Mouse (Mus musculus) spleen, postnatal 36 days (tissue): ENCODE data around the gene Cish.

Experiments used
- DNase-seq, 2 experiments: peaks; one replicate each; pipeline ENCODE4 v3.0.0; 2022; ENCODE audit warnings: low spot score in 2 of 2, mixed read lengths in 1 of 2

Gene Cish

DNA sequence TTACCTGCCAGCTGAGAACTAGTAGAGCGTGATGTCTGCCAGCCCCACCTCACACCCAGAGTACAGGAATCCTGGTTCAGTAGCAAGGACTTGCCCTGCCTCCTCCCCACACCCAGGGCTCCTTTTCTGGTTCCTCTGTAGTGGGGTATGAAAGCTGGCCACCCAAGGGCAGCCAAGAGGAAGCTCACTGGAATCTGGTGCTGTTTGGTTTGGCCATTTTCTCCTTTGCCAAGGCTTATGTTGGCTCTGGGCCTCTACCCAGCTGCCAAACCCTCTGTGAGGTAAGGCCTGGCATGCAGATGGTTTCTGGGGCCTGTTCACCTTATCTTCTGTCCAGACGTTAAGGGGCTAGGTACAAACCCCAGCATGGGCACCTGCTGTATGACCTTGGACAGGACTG lies 20.0 kb downstream of the Cish start:
- DNase-seq: no peak

DNA sequence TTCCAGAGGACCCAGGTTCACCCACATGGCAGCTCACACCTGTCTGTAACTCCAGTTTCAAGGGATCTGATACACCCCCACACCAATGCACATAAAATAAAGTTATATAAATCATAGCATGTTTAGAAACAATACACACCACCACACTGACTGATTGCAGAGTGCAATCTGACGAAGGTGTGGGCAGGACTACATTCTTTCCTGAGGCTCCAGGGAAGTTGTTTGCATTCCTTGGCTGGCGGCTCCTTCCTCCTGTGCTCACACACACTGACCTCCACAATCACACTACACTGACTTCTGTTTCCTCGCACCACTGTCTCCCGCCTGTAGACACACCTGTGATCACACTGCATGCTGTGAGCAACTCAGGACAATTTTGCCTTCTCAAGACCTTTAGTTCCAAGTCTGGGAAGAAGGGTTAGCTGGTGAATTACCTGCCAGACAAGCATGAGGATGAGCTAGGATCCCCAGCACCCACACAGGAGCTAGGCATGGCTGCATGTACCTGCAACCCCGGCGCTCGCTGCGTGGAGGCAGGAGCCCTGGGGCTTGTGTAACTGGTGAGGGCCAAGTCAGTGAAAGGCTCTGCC lies 26.7 kb downstream of the Cish start:
- DNase-seq: no peak

DNA sequence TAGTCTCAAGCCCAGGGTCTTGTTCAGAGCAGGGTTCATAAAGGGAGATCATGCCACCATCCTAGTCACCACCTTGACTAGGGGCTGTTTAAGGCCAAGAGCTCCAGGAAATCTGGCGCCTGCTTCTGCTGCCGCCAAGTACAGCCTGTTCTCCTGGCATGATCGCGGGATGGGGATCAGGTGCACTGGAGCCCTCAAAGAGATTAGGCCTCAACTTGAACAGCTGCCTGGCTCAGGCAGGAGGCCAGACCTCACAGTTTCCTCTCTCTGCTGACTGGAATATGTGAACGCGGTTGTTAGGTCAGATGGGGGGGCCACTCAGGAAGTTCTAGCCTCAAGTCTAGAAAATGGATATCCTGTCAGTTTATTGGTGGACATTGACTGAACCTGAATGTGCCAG lies 27.7 kb downstream of the Cish start:
- no peak for DNase-seq

DNA sequence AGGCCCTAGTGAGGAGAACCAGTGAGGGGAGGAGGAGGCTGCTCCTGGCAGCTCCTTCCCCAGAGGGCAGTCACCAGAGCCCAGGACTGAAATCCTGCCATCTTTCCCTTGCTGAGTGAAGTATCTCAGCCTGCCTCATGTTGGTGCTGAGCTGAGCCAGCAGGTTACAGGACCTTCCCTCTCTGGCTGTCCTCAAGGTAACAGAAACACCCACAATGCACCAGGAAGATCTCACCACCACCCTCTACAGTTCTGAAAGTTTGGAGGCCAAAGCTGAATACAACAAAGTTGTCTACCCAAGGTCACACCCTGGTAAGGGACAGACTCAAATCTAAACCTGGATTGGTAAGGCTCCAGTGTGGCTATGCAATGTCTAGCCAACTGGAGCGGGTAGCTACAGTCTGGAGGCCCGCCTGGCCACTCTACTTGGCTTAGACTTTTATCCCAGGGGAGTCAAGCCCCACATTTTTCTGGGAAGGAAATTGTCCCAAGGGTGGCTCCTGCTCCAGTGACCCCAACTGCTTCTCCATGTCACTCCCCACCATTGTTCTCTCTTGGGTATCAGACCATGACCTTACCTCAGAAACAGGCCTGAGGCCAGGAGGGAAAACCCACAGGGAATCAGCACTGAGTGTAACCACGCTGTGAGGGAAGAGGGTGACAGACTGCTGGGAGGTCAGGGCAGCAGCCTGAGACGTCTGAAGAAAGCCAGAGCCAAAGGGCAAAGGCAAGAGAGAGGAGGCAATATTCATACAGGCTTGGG lies 29.2 kb downstream of the Cish start:
- no peak for DNase-seq

DNA sequence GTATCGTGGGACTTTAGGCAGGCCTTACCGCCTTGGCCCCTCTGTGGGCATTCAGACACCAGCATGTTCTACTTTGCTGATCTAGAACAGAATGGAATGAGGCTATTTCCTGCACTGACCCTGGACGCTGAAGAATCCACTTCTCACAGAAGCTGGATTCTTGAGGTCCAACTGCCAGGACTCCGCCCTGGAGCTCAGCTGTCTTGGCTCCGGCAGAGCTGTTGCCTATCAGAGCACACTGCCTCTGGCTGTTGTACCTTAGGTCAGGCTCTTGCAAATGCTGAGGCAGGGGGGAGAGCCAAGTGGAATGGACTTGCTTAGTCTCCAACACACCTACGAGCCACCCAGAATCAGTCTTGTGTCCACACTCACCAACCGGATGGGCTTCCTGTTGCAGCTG lies 30.1 kb downstream of the Cish start:
- no peak for DNase-seq

DNA sequence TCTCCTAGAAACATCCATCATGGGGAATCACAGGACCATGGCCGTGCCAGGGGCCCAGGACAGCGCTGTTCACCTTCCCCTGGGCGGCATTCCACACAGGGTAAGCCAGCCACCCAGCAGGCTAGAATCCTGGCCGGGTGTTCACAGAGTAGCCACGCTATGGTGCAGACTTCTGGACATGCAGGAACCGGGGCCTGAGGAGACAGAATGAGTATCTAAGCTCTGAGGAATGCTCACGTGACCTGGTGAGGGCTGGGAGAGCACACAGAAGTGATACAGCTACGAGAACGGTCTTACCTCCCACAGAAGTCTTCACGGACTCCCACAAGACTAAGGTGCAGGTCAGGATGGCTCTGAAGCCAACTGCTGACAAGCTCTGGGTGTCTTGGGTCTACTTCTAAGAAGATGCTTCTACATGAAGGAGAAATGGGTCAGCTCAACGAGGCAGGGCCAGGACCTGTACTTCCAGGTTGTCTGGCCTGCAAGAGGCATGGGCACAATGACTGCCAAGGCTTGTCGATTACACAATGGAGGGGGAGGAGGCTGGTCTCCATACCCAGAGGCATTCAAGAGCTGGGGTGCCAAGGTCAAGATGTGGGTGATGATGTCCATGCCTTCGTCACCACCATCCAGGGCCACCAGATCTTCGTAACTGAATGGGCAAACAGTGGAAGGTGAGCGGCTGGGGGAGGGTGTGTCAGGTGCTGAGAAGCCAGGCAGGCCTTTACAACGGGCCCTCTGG lies 32.2 kb downstream of the Cish start:
- DNase-seq: no peak

DNA sequence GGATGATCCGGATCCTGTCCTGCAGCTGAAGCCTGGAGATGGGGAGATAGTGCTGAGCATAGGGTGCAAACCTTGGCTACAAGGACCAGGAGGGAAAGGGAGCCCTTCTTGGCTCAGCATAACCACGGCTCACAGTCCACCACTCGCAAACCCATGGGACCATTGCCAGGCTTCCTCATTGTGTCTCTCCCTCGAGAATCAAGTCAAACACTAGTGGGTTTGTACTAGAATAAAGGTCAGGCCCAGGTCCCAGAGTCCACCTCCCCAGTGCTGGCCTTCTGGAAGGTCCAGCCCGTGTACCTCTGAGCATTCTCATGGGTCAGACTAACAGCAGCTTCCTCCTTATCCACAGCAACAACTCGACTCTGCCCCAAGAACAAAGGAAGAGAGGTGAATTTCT lies 35.0 kb downstream of the Cish start:
- DNase-seq: no peak

DNA sequence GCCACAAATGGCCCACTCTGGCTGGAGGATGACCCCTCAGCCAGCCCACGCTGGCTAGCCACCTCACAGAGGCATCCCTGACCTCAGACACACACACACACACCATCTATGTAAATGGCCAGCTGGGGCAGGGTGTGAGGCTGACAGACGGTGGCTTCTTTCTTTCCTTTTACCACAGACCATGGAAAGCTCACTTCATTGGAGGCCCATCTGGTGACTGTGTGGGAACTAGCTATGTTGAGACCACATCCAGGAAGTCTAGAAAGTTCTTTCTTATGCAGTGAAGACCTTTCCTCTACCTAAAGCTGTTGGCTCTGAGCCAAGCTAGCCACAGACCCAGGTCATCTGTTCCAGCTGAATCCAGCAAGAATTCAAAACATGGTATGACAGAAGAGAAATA lies 37.9 kb downstream of the Cish start:
- DNase-seq: no peak

DNA sequence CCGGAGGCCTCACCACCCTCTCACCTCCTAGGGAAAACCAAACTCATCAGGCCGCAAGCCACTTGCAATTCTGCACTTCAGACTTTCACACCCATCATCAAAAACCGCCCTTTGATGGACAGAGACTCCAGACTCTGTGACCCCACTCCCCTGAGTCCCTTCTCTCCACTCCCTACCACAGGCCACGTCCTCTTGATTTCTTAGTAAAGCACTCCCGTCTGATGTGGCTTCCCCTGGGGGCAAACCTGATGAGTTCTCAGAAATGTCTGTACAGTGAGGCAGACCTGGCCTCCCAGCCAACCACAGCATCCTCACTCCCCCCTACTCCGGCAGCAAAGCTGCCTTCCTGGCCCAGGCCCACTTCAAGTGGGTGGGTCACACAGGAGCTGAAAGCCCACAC lies 38.5 kb downstream of the Cish start:
- peak; percentile 57 to 61 for DNase-seq

DNA sequence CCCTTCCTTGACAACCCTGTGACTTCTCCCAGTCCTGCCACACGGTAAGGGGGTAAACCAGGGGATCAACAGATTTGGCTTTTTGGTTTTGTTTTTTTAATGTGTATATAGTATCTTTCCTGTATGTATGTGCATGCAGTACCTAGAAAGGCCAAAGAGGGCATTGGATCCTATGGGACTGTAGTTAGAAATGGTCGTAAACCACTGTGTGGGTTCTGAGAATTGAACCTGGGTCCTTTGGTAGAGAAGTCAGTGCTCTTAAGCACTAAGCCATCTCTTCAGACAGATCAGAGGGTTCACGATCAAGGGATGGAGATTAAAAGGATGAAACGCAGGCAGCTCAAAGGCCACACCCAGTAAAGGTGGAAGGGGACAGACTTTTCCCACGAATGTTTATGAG lies 39.2 kb downstream of the Cish start:
- DNase-seq: no peak

DNA sequence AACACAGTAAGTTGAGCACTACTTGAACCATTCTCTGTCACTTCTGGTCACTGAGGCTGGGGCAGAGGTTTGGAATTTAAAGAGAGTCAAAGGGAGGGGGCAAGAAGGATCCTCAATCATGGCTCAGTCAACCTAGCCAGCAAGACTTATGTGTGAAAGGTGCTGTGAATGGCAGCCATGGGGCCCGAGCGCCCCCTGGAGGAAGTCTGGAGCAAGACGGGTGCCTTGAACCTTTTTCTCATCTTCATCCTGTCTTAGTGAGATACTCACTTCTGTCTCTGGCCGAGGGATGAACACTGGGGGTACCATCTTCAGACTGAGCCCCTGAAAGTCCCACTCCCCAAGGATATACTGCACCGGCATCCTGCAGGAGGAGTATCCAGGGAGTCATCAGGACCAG lies 40.1 kb downstream of the Cish start:
- DNase-seq: peak; percentile 64 to 72

DNA sequence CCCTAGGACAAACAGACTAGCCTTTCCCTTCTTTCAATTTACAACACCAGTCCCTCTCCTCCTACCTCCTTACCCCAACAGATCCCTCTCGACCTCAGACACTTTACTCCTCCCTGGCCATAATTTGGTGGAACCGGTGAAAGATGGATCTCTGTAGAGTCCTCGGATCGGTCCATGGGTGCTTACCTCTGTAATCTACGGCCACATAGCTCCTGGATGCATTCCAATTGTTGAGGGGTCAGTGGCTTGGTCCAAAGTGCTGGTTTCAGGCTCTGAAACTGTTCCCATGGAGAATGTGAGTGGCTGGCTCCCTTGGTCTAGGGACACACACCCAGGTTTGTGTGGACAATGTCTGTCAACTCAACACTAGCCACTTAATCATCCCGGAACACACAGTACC lies 40.6 kb downstream of the Cish start:
- DNase-seq: no peak

DNA sequence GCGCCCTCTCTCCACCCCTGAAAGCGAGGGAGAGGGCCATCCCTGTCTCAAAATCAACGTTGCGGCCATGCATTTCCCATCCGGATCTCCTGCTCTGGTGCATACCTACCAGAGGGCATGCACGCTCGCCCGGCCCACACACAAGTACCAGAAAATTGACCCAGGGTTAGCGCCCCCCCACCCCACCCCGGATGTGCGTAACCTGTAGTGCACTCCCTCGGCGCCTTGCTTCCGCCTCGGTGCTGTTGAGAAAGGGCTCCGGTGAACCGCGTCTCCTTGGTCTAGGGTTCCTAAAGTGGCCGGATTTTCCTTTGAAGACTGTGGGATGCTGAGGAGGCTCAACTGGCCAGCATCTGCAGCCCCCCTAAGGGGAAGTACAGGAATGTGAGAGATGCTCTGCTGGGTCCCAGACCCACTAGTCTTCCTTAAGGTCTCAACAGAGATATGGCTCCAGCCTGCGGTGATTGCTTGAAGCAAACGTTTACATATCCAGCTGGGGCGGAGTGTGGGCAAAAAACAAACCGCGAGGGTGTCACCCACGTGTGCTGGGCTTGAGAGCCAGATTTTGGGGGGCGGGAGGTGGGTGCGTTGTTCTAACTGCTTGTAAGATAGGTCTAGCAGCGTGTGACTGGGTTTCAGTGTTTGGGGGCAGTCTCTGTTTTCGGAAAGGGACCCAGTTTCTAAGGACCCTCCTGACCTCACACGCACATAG lies 42.5 kb downstream of the Cish start, which contains the start of gene Hemk1:
Gene Hemk1, minus strand, starts transcription at position 179 of the 712 bp plus-strand sequence.
- peak; percentile 64 to 80 for DNase-seq

DNA sequence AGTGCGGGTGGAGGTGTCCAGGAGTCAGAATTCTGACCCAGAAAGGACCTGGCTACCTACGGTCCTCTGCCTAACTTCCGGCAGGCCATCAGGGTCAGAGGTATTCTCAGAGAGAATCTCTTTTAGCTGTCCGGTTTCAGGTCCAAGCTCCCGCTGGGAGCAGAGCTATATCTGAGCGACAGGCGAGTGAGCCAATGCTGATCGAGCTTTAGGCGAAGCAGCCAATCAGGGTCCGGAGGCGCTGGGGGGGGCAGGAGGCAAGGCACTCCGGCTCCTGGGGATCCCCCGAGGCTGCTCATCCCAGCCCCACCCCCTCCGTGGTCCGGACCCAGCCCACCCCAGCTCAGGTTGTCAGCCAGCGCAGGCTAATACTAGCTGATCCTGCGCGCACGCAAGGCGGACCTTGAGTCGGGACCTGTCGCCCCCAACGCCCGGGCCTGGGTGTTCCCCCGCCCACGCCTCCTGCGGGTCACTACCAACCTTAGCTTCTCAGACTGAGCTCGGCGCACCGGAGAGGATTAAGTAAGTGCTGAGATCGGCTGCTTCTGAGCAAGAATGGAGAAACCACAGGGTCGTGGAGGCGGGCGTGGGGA lies 44.5 kb downstream of the Cish start, which contains the start of gene 6430571L13Rik:
Gene 6430571L13Rik, plus strand, starts transcription at position 336 of the 593 bp plus-strand sequence.
- DNase-seq: peak; percentile 87 to 88

DNA sequence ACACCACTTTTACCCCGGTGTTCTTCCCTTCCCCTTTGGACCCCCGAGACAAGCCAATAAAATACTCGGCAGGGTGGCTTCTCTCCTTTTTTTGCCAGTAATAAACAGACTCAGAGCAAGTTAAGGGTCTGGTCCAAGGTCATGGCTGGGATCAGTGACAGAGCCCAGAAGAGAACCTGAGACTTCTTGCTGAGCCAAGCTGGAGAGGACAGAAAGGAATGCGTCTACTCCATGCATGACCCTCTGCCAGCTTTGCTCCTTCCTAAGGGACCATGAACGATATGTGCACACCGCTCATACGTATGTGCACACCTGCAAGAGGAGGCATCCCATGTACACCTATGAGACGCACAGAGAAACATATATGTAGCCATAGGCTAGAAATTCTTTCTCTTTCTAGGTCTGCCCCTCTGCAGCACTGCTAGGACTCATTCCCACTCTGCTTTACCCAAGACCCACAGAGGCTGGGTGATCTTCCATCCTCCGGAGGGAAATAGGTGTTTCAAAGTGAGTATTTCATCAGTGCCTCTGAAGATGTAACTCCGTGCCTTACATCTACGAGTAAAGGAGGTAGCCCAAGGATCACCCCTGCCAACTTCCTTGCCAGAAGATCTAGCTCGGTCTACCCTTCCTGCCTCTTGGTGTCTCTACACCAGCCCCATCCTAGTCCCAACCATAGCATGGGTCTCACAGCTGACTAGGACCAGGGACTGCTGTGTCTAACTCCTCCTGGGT lies 45.3 kb downstream of the Cish start:
- DNase-seq: no peak

DNA sequence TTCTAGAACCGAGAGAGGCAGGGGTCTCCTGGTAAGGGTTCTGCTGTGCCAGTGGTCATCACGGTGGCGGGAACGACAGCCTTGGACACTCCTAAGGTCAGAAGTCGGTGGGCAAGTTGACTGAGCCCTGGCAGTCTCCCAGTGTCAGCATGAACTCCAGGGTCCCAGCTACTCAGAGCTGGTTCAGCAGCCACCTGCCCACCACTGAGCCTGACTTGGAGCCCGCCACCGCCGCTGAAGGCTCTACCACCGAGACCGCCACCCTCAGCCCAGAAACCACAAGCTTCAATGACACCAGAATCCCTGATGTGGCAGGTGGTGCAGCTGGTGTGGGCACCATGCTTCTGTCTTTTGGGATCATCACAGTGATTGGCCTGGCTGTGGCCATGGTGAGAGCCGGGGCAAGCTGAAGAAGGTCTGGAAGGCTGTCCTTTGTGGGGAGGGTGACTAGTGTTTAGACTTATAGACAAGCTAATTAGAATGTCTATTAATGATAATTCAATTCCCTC lies 46.4 kb downstream of the Cish start:
- no peak for DNase-seq

DNA sequence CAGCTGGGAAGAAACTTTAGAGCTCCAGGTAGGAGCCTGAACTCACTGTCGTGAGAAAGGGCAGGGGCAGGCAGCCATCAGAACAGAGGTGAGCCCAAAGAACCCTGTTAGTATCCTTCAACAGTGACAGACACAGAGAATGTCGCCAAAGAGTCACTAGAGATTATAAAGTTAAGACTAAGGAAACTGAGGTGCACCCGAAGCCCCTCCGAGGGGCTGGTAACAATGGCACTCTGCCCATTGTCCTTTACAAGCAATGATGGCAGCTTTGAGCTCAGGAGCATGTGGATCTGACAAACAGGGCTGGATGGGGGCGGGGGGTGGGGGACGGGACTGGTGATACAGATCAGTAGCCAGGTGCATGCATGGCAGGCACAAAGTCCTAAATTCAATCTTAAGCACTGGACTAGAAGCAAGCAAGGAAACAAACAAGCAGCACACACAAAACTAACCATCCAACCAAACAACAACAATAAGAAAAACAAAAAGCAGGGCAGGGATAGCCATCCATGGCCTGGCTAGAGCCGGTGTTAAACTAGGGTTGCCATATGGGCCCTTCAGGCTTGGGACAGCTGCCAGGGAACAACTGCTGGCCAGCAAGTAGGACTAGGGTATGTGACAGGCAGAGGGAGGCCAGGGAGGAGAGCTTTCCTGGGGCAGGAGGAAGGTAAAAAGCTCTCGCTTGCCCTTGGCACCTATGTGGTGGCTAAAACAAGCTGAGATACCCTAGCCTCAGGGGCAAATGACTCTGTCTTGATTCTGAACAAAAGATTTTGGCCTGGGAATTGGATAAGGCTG lies 47.5 kb downstream of the Cish start:
- DNase-seq: no peak

DNA sequence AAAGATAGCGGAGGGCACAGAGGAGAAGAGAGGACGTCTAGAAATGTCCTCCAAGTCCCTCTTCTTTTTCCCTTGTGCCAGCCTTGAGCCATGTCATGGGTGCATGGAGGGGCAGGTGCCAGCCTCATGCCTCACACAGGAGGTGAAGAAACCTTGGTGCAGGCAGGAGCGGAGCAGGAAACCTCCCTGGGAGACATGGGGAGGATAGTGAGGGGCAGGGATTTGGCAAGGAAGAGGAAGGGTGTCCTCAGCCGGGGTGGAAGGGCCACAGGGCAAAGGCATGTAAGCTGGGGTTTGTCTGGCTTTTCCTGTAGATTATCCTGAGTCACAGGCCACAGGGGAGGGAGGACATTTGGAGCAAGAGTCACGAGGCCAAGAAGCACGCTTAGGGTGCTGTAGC lies 48.2 kb downstream of the Cish start:
- DNase-seq: no peak

DNA sequence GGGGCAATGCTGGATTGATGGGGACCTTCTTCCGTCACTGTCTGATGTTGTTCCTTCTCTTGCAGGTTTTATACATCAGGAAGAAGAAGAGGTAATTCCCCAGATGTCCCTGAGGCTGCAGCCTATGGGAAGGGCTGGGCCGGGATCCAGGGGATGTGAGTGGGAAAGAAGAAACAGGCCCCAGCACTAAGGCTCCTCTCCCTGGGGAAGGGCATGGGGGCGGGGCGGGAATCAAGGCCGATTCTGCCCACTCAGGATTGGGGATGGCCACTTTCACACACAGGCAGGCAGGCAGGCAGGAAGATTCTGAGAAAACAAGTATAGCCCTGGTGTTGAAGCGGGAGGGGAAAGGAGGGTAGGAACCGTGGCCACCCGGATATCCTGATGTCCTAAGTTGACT lies 50.3 kb downstream of the Cish start:
- no peak for DNase-seq

DNA sequence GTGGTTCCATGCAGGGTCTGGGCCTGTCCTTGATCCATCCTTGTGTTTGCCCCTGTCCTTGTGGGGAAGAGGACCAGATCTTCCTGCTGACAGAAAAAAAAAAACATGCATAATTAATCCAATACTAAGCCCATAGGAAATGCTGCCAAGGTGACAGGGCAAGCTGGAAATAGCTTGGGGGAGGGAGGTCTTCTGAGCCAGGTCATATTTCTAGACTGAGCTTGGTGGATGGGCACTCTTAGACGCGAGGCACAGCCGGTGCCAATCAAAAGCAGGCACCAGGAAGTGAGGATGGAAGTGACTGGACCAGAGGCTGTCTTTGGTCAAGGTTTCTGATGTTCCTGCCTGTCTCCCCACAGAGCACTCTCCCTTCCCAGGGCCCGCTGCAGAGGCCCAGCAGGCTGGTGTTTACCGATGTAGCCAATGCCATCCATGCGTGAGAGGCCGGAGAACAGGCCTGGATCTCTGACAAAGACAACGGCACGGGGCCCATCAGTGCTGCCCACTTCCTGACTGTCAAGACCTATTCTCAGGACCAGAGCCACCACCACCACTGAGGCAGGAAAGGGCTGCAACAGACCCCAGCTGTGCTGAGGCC lies 51.9 kb downstream of the Cish start:
- DNase-seq: no peak
